Mouse (Mus musculus) cerebellum, adult 2 months (tissue): ENCODE results near the gene Cox6a2. TPM values are rescaled to one million over a fixed set of nuclear protein-coding genes. Genes with fewer than 3 reads are reported as not detected.

Experiments used
- DNase-seq, 2 experiments: peaks; one replicate each; pipeline ENCODE4 v3.0.0; 2021
- H3K27ac ChIP-seq: fragments of 200-500 bp; 2 replicates; pipeline ENCODE4 v1.5.1; 2012; ENCODE audit warnings: low read length, control low read depth, inconsistent platforms; ENCODE audit not compliant: insufficient read depth
- H3K27me3 ChIP-seq: fragments of 200-500 bp; 2 replicates; pipeline ENCODE4 v1.6.1; 2012; ENCODE audit warnings: inconsistent platforms, mild to moderate bottlenecking, low read length, moderate library complexity; ENCODE audit not compliant: control insufficient read depth, insufficient read depth
- H3K4me1 ChIP-seq: fragments of 200-500 bp; 2 replicates; pipeline ENCODE4 v1.6.1; 2011; ENCODE audit warnings: low read length; ENCODE audit not compliant: control insufficient read depth, insufficient read depth
- H3K4me3 ChIP-seq: fragments of 200-500 bp; replicated peaks from 2 replicates; pipeline ENCODE3; 2011; ENCODE audit warnings: mild to moderate bottlenecking, low read depth, low read length, control low read depth; ENCODE audit not compliant: insufficient read depth
- CTCF ChIP-seq: fragments of 200-500 bp; IDR thresholded peaks from 2 replicates; pipeline ENCODE4 v1.5.1; 2011; ENCODE audit warnings: low read depth, mild to moderate bottlenecking, control low read depth, low read length, moderate library complexity, borderline replicate concordance; ENCODE audit not compliant: insufficient read depth
- POLR2A ChIP-seq: fragments of 200-500 bp; IDR thresholded peaks from 2 replicates; pipeline ENCODE4 v1.6.1; 2011; ENCODE audit warnings: low read length, control low read depth, borderline replicate concordance; ENCODE audit not compliant: insufficient read depth
- WGBS: fragments of 180-500 bp; shearing (Covaris S2); methylation state at CpG from one replicate; pipeline ENCODE4 v1.1.7; 2018; 5-methylcytosine and 5-hydroxymethylcytosine counted together
- polyA plus RNA-seq: library from polyadenylated mRNA; depleted of rRNA; stranded (reverse); fragments of >200 nt; gene quantifications from 2 replicates; pipeline ENCODE4 v1.2.3, GENCODE M21; 2012

Cox6a2 gene
- polyA plus RNA-seq, 1 experiment, result 0.82 TPM

DNA sequence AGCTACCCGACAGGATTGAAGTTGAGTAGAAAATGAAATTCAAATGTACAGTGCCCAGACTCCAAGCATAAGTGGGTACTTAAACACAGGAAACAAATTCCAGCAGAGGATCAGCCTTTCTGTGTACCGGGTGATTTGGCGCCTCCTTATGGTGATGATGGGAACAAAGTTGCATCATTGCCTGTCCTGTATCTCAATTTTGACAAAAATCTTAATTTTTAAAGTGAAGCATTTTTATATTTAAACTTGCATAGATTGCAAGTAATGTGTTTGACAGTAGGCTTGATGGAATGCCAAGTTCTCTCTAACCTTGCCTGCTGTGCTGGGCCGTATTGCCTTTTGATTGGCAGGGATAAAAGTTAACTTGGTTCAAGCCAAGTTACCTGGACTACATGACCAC is 32.8 kb upstream of the Cox6a2 start:
- no peaks in the 10 kb centered on the region for H3K27me3 ChIP-seq
- H3K27ac ChIP-seq, result no peak overlapping the region
- no peak for TF ChIP-seq POLR2A
- TF ChIP-seq CTCF, result no peak
- peak in 1 of 2 experiments; percentile 15 for DNase-seq
- no peak overlapping the region for H3K4me3 ChIP-seq
- 14% methylated on average over 4 of the region's 4 CpGs for WGBS
- H3K4me1 ChIP-seq, result peaks cover 11% of the 10 kb centered on the region

DNA sequence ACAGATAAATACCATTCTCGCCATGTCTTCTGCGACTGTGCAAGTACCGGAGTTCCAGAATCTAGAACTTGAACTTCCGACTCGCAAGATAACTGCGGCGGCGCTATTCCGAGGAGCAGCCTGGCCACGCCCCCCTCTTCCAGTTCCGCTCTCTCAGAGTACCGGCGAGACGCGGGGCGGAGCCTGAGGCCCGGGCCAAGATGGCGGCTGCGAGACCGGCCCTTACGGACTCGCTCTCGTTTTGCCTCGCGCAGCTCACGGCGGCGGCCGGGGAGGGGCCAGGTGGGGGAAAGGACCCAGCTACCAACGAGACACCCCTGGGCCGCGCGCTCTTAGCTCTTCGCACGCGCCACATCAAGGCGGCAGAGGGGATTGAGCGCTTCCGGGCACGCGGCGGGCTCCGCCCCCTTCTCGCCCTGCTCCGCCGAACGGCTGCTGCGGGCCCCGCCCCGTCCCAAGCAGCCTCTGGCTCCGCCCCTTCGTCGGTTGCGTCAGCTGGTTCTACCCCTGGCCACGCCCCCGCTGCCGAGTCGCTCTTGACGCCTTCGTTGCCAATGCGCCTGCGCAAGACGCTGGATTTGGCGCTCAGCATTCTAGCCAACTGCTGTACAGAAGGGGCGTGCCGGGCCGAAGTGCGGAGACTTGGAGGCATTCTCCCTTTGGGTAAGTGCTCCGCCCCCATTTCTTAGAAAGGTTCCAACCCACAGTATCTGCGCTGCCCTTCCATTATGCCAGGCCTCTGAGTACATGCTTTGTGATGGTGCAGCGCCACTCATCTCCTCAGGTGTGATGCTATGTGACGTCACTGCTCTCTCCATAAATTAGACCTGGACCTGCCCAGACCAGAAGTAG is 32.0 kb upstream of the Cox6a2 start, which contains the start of gene 9130023H24Rik:
Gene 9130023H24Rik, minus strand, starts transcription at position 105 of the 852 bp plus-strand sequence.
- Histone ChIP-seq H3K27me3 (no peaks in the 10 kb centered on the region), H3K27ac (peak within 1 kb of the TSS; percentile 96), H3K4me3 (peak within 1 kb of the TSS; percentile 95), H3K4me1 (peaks cover 11% of the 10 kb centered on the region)
- 0 out of 2 replicates have a peak, but pooled peaks have one; percentile 3 for TF ChIP-seq CTCF
- TF ChIP-seq POLR2A, result peak; percentile 49; the same call in 1 of the 2 replicates
- DNase-seq, result peak; percentile 99 to 100
- WGBS, result under 1% methylated on average over 72 of the region's 72 CpGs

DNA sequence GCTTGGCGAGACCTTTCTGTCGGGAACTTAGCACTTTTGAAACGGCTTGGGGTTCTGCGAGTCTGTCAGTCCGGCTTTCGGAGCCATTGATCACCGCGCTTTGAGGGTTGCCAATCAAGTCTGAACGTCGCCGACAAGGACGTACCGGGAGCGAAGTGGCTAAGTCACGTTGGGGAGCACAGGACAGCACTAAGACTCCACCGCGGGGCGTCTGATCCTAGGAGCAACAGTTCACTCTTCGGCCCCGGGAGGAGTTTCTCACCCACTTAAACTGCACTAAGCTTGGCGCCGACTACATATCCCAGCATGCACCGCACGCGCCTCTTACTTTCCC is 31.4 kb upstream of the Cox6a2 start:
- Histone ChIP-seq H3K27ac (peak overlapping the region; percentile 65; the same call in 1 of the 2 replicates), H3K4me3 (peak overlapping the region; percentile 95), H3K4me1 (peaks cover 11% of the 10 kb centered on the region), H3K27me3 (no peaks in the 10 kb centered on the region)
- DNase-seq, result no peak
- under 1% methylated on average over 25 of the region's 25 CpGs for WGBS
- no peak for TF ChIP-seq POLR2A
- no peak for TF ChIP-seq CTCF

DNA sequence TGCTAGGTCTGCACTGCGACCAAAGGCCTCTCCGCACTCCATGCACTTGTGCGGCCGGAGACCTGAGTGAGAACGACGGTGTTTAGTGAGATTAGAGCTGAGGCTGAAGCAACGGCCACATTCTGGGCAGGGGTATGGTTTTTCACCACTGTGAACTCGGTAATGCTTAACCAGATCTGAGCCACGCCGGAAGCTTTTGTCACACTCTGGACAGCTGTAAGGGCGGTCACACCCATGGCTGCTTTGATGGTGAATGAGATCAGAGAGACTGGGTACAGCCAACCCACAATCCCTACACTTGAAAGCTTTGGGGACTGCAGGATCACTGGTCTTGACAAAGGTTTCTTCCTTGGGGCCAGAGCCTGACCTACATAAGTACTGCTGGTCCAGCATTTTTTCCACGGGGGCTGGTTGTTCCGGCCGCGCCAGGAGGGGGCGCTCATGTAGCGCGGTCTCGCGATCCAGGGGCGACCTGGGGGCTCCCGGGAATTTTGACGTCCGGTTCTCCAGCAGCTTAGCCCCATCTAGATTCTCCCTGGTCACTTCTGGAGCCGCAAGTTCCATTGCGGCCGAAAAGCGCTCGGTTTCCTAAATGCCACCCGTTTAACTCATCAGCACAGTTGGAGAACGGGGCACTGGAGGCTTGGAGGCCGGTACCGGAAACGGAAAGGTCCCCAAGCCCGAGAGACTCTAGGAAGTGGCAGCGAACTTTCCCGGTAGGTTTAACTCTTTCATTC is 30.8 kb upstream of the Cox6a2 start, which contains the start of gene Armc5:
Gene Armc5, plus strand, starts transcription at position 487 of the 737 bp plus-strand sequence.
- WGBS, result 24% methylated on average over 37 of the region's 37 CpGs
- Histone ChIP-seq H3K27me3 (no peaks in the 10 kb centered on the region), H3K27ac (peak within 1 kb of the TSS; percentile 96), H3K4me3 (peak within 1 kb of the TSS; percentile 95), H3K4me1 (peaks cover 11% of the 10 kb centered on the region)
- DNase-seq, result peak; percentile 84 to 91
- TF ChIP-seq CTCF (peak; percentile 68; the same call in 1 of the 2 replicates), POLR2A (no peak)

DNA sequence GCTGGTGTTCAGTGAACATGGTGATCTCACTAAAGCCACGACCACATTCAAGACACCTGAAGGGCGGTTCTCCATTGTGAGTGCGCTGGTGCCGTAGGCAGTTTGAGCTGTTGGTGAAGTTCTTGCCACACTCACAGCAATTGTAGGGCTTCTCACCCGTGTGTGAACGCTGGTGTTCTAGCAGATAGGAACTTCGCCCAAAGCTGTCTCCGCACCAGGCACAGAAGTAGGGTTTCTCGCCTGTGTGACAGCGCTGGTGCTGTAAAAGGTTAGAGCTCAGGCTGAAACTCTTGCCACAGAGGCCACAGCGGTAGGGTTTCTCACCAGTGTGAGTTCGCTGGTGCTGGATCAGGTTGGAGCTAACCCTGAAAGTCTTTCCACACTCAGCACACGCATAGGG is 30.2 kb upstream of the Cox6a2 start:
- WGBS, result 95% methylated on average over 13 of the region's 13 CpGs
- peaks cover 11% of the 10 kb centered on the region for H3K4me1 ChIP-seq
- no peak for DNase-seq
- no peak overlapping the region for H3K4me3 ChIP-seq
- no peaks in the 10 kb centered on the region for H3K27me3 ChIP-seq
- TF ChIP-seq CTCF (no peak), POLR2A (no peak)
- H3K27ac ChIP-seq, result peak overlapping the region; percentile 85; the same call in 1 of the 2 replicates

DNA sequence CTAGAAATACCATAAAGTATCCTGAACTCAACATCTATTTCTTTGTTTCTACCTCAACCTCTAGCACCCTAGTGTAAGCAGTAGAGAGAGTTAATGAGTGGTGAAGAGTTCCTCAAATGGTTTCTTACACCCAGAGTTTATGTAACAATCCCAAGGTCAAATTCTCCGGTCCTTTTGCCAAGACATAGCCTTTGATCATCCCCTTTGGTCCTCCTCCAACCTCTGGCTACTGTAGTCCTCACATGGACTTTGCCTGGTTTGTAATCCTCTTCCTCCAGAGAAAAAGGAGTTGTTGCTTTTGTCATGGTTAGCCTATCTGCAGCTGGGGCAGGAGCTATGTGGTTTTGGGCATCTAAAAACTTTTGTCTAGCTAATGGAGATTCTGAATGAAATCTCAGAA is 29.3 kb upstream of the Cox6a2 start:
- 85% methylated on average over 1 of the region's 1 CpGs for WGBS
- Histone ChIP-seq H3K4me1 (peaks cover 11% of the 10 kb centered on the region), H3K4me3 (no peak overlapping the region), H3K27ac (no peak overlapping the region), H3K27me3 (no peaks in the 10 kb centered on the region)
- no peak for TF ChIP-seq POLR2A
- no peak for TF ChIP-seq CTCF
- DNase-seq, result no peak

DNA sequence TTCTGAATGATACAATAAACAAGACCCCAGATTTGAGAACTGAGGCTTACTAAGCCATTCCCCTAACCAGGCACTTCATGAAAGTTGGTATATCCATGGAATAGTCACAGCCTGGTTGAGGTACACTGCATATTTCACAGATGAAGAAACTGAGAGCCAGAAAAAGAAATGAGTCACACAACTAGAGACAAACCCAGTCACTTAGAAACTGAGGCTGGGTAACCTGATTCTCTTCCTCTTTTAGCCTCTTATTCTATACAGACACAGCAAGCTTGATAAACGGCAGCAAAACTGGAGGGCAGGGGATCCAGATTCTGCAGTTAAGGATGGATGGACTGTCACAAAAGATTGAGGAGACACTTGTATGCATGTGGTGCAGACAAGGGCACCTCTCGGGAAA is 28.6 kb upstream of the Cox6a2 start:
- 83% methylated on average over 2 of the region's 2 CpGs for WGBS
- Histone ChIP-seq H3K4me3 (no peak overlapping the region), H3K27me3 (no peaks in the 10 kb centered on the region), H3K27ac (no peak overlapping the region), H3K4me1 (peaks cover 6% of the 10 kb centered on the region; the same call in 1 of the 2 replicates)
- TF ChIP-seq CTCF (no peak), POLR2A (no peak)
- DNase-seq, result no peak

DNA sequence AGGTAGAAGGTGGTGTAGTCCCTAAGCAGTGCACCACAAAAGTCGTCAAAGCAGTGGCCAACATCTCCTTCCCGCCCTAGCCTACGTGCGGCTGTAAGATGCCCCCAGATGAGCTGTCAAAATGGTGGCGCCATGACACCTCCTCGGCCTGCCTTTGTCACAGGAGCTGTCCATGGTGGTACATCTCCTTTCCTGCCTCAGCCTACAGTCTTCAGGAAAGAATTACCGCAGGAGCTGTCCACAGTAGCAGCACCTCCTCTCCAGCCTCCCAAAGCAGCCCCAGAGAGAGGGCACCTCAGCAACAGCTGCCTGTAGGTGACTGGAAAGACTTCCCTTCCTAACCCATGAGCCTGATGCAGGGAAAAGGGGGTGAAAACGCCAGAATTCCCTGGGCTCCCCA is 25.6 kb upstream of the Cox6a2 start:
- 50% methylated on average over 8 of the region's 8 CpGs for WGBS
- no peak for DNase-seq
- TF ChIP-seq CTCF (no peak), POLR2A (no peak)

More for the DNA sequence above, 25.6 kb upstream of the Cox6a2 start:
- peaks cover 2% of the 10 kb centered on the region; the same call in 1 of the 2 replicates for H3K4me1 ChIP-seq
- H3K27ac ChIP-seq, result no peak overlapping the region
- no peaks in the 10 kb centered on the region for H3K27me3 ChIP-seq
- H3K4me3 ChIP-seq, result no peak overlapping the region
